Mouse (Mus musculus) bone marrow macrophage, adult 2 months (primary cell): ENCODE data around the gene Dupd1. TPM values are rescaled to one million over a fixed set of nuclear protein-coding genes. Genes with fewer than 3 reads are reported as not detected.

ENCODE experiments used
- H3K27ac ChIP-seq: 2 replicates; pipeline ENCODE4 v1.5.1; 2012; ENCODE audit warnings: low read depth, low read length; ENCODE audit not compliant: insufficient read depth
- H3K4me1 ChIP-seq: 2 replicates; pipeline ENCODE4 v1.6.1; 2012; ENCODE audit warnings: low read length; ENCODE audit not compliant: control insufficient read depth, insufficient read depth
- H3K4me3 ChIP-seq: 2 replicates; pipeline ENCODE4 v1.5.1; 2012; ENCODE audit warnings: mild to moderate bottlenecking, low read length, moderate library complexity; ENCODE audit not compliant: insufficient read depth
- CTCF ChIP-seq: IDR thresholded peaks from 2 replicates; pipeline ENCODE4 v1.5.1; 2012; ENCODE audit warnings: low read depth, mild to moderate bottlenecking, low read length, moderate library complexity
- POLR2A ChIP-seq: IDR thresholded peaks from 2 replicates; pipeline ENCODE4 v1.6.1; 2012; ENCODE audit warnings: mild to moderate bottlenecking, low read depth, low read length, borderline replicate concordance
- polyA plus RNA-seq: library from polyadenylated mRNA; stranded (reverse); fragments of >200 nt; gene quantifications from 2 replicates; pipeline ENCODE4 v1.2.4, GENCODE M21; 2012; ENCODE audit not compliant: missing spikeins, insufficient read depth, insufficient read length

The Dupd1 gene
- polyA plus RNA-seq, 1 experiment, result not detected

DNA sequence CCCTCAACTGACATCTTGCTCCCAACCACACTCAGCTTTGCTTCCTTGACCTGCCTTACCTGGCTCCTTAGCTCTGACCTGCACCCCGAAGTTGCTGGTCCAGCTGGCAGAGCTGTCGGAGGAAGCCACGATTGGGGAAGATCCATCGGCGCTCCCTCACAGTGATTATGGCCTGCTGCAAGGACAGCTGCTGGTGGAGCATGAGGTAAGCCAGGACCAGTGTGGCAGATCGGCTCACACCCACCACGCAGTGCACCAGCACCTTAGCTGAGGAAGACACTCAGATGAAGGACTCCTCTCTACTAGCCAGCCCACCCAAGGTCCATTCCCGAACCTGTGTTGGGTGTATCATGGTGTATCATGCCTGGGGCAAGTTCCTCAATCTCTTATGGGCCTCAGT lies 31.9 kb upstream of the Dupd1 start:
- Histone ChIP-seq H3K4me3 (no peak overlapping the region), H3K4me1 (peaks cover 46% of the 10 kb centered on the region), H3K27ac (no peak overlapping the region)
- TF ChIP-seq POLR2A, result no peak

DNA sequence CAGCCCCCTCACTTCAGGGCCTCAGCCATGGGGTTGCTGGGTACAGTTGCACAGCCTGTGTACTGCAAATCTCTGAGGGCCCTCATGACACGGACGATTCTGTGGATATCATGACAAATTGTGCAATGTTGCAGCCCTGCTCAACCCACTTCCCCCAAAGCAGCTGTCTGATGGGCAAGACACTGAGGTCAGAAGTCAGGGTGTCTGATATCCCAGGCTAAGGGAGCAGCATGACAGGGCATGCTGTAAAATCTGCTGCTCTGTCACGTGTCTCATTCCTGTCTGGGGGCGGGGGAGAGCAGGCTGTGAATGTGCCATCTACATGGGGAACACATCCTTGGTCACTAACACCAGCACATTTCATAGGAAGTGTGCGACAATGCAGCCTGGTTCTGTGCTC lies 30.8 kb upstream of the Dupd1 start:
- no peak overlapping the region for H3K4me3 ChIP-seq
- TF ChIP-seq CTCF (no peak), POLR2A (no peak)

GRCm38 (mm10) chr14:21744169-21744568 lies 29.8 kb upstream of the Dupd1 start:
- TF ChIP-seq CTCF (no peak), POLR2A (no peak)
- Histone ChIP-seq H3K27ac (no peak overlapping the region), H3K4me1 (peaks cover 39% of the 10 kb centered on the region), H3K4me3 (no peak overlapping the region)

More for the DNA sequence above, 30.8 kb upstream of the Dupd1 start:
- H3K27ac ChIP-seq, result peak overlapping the region; percentile 80
- peaks cover 45% of the 10 kb centered on the region for H3K4me1 ChIP-seq

- Histone ChIP-seq H3K27ac (no peak overlapping the region), H3K4me3 (no peak overlapping the region), H3K4me1 (peaks cover 29% of the 10 kb centered on the region)
- TF ChIP-seq CTCF, result no peak
- TF ChIP-seq POLR2A, result no peak
Observed at GRCm38 (mm10) chr14:21742441-21742840, 28.1 kb upstream of the Dupd1 start.

- Histone ChIP-seq H3K27ac (no peak overlapping the region), H3K4me1 (peaks cover 22% of the 10 kb centered on the region), H3K4me3 (no peak overlapping the region)
- TF ChIP-seq CTCF (peak; percentile 96), POLR2A (no peak)
Observed at GRCm38 (mm10) chr14:21741786-21742185, 27.4 kb upstream of the Dupd1 start.

- H3K4me3 ChIP-seq, result no peak overlapping the region
- no peak overlapping the region for H3K27ac ChIP-seq
- TF ChIP-seq CTCF (no peak), POLR2A (no peak)
- H3K4me1 ChIP-seq, result peaks cover 19% of the 10 kb centered on the region
Observed at GRCm38 (mm10) chr14:21741314-21741713, 26.9 kb upstream of the Dupd1 start.

DNA sequence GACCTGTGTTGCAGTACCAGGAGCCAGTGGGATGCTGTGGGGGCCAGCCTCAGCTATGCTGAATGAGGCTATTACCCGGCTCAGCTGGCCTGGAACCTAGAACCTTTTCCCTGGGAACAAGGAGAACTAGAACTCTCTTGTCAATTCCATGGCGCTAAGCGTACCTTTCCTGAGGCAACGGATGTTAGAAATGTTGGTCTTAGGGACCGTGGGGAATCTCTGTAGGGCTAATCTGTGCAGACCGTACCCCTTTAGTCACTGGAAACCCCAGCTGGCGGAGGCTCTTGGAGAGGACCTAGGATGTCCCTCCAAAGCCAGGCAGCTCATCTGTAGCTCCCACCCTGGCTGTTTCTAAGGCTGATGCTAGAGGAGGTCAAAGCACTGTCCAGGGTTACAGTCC lies 26.0 kb upstream of the Dupd1 start:
- Histone ChIP-seq H3K4me3 (no peak overlapping the region), H3K4me1 (peaks cover 12% of the 10 kb centered on the region), H3K27ac (no peak overlapping the region)
- TF ChIP-seq POLR2A, result no peak
- no peak for TF ChIP-seq CTCF

DNA sequence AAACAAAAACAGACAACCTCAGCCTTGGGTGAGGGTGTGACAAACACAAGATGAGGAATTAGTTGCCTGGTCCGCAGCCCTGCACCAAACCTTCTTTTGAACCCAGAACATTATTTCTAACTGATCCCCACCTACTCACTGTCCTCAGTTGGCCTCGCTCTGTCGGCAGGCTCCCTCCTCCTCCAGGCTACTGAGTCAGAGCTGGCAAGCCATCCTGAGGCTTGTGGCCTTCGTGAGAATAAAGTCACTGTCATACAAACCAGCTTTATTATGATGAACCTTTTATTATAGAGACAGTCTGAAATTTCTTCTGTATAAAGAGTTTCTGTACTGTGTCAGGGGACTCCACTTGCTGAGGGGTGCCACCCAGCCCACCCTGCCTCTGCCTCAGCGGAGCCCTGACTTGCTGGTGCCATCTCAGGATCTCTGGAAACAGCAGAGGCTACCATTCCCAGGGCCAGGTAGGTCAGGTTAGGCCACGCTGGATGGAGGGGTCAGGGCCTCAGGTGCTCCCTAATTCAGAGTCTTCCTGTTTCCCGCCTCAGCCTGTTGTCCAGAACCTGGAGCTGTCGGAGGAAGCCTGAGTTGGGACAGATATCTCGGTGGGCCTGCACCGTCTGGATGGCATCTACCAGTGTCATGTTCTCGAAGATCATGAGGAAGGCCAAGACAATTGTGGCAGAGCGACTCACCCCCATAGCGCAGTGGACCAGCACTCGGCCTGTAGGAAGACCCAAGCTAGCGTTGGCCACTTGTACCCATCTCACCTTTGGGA lies 18.9 kb upstream of the Dupd1 start:
- Histone ChIP-seq H3K4me3 (no peak overlapping the region), H3K27ac (no peak overlapping the region), H3K4me1 (no peaks in the 10 kb centered on the region)
- TF ChIP-seq POLR2A (no peak), CTCF (no peak)

DNA sequence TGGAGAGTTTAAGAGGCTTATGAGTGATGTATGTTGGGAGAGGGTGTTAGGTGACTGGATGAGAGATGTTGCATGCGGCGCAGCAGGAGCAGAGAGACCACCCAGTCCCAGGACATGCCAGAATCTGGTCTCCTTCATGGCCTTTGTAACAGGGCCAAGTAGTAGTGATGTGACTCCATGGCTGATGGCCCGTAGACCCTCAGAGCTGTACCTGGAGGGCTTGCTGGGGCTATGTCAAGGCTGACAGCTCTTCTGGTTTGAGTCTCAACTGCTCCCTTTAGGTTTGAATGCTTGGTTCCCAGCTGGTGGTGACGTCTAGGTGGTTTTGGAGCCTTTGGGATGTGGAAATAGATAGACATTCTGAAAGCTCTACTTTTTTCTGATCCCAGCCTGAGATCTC lies 15.6 kb upstream of the Dupd1 start:
- Histone ChIP-seq H3K4me1 (no peaks in the 10 kb centered on the region), H3K27ac (no peak overlapping the region), H3K4me3 (no peak overlapping the region)
- TF ChIP-seq POLR2A (no peak), CTCF (no peak)

- no peak overlapping the region for H3K4me3 ChIP-seq
- no peak for TF ChIP-seq CTCF
- TF ChIP-seq POLR2A, result no peak
- H3K4me1 ChIP-seq, result no peaks in the 10 kb centered on the region
- no peak overlapping the region for H3K27ac ChIP-seq
Observed at GRCm38 (mm10) chr14:21729031-21729732, 14.8 kb upstream of the Dupd1 start.
